Mouse (Mus musculus) spleen, adult 2 months (tissue): ENCODE results near the gene Rad9a.

Experiments used
- CTCF ChIP-seq: fragments of 200-500 bp; IDR thresholded peaks from 2 replicates; pipeline ENCODE4 v1.5.1; 2011; ENCODE audit warnings: mild to moderate bottlenecking, inconsistent platforms; ENCODE audit not compliant: insufficient read depth, insufficient read length, insufficient replicate concordance; ENCODE audit errors: extremely low read depth
- POLR2A ChIP-seq: fragments of 200-500 bp; IDR thresholded peaks from 2 replicates; pipeline ENCODE4 v1.6.1; 2011; ENCODE audit warnings: low read depth, low read length, inconsistent platforms

DNA sequence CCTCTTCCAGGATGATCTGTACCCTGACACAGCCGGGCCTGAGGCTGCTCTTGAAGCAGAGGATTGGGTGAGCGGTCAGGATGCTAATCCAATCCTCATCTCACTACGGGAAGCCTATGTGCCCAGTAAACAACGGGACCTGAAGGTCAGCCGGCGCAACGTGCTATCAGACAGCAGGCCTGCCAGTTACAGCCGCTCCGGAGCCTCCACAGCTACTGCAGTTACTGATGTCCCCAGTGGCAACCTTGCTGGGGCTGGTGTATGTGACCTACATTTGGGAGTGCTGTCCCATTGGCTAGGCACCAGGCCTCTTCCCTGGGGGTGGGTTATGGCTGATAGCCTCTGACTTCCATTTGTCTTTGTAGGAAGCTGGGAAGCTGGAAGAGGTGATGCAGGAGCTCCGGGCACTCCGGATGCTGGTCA lies 48.2 kb downstream of the Rad9a start, which contains the start of gene Ptprcap:
- TF ChIP-seq CTCF: no peak
- TF ChIP-seq POLR2A: no peak
